Mouse (Mus musculus) neural tube, embryonic 11.5 days (tissue): ENCODE data around the gene Fam110c. TPM values are rescaled to one million over a fixed set of nuclear protein-coding genes. Genes with fewer than 3 reads are reported as not detected.

ENCODE experiments used
- ATAC-seq: fragments of 200-750 bp; cut with Nextera tagmentation; 2 replicates; pipeline ENCODE4 v1.8.0; 2017; ENCODE audit warnings: moderate number of reproducible peaks, mild to moderate bottlenecking, moderate TSS enrichment, moderate library complexity; ENCODE audit not compliant: insufficient read depth, low FRiP score, low TSS enrichment
- DNase-seq: peaks from one replicate; pipeline ENCODE4 v3.0.0-alpha.2; 2015; ENCODE audit warnings: low spot score
- H3K27ac ChIP-seq: fragments of 300-500 bp; sonication (generic); 2 replicates; pipeline ENCODE4 v1.5.1; 2014; ENCODE audit warnings: low read depth, mild to moderate bottlenecking, low read length
- H3K27me3 ChIP-seq: fragments of 300-500 bp; sonication (generic); 2 replicates; pipeline ENCODE4 v1.6.1; 2014; ENCODE audit warnings: mild to moderate bottlenecking, low read length, mixed read lengths; ENCODE audit not compliant: control insufficient read depth, insufficient read depth
- H3K36me3 ChIP-seq: fragments of 300-500 bp; sonication (generic); 2 replicates; pipeline ENCODE4 v1.6.1; 2014; ENCODE audit warnings: mild to moderate bottlenecking, low read length, moderate library complexity, mixed read lengths; ENCODE audit not compliant: control insufficient read depth, insufficient read depth
- H3K4me1 ChIP-seq: fragments of 300-500 bp; sonication (generic); 2 replicates; pipeline ENCODE4 v1.6.1; 2014; ENCODE audit warnings: low read length, mixed read lengths; ENCODE audit not compliant: control insufficient read depth, insufficient read depth
- H3K4me2 ChIP-seq: fragments of 300-500 bp; sonication (generic); 2 replicates; pipeline ENCODE4 v1.6.1; 2014; ENCODE audit warnings: low read depth, mild to moderate bottlenecking, moderate library complexity
- H3K4me3 ChIP-seq: fragments of 300-500 bp; sonication (generic); 2 replicates; pipeline ENCODE4 v1.5.1; 2014; ENCODE audit warnings: low read depth, low read length
- H3K9ac ChIP-seq: fragments of 300-500 bp; sonication (generic); 2 replicates; pipeline ENCODE4 v1.6.1; 2014; ENCODE audit warnings: mild to moderate bottlenecking, low read length
- H3K9me3 ChIP-seq: fragments of 300-500 bp; sonication (generic); 2 replicates; pipeline ENCODE4 v1.6.1; 2016; ENCODE audit warnings: low read length; ENCODE audit not compliant: control insufficient read depth
- WGBS: fragments of 180-500 bp; shearing (Covaris S2); extraction: QIAGEN DNeasy Blood & Tissue Kit; methylation state at CpG from one replicate; pipeline ENCODE4 v1.1.7; 2014; 5-methylcytosine and 5-hydroxymethylcytosine counted together
- polyA plus RNA-seq: library from polyadenylated mRNA; unstranded; fragments of >200 nt; fragmentation: Nextera tagmentation; extraction: Ambion mirVana; gene quantifications from 2 replicates; pipeline ENCODE4 v1.2.1, GENCODE M21; 2014

Gene Fam110c
- polyA plus RNA-seq, 1 experiment from 2014 or later = 0.15 TPM

DNA sequence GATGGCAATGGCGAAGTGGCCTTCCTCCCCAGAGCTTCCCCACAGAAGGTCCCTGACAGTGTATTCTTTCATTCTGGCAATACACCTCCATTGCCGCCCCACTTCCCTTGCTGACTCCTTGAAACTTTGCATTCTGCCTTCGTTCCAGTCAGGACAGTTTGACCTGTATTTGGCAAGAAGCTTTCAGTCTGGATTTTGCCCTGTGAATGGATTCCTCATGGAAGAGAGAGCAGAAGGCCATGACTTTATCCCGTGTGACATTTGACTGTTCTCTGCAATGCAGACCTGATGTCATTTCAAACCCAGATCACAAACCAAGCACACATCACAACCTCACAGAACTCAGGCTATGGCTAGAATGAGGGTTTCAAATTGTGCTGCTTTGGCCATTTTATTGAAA lies 55.9 kb downstream of the Fam110c start:
- no peak for DNase-seq
- H3K4me3 ChIP-seq = no peak overlapping the region
- no peaks in the 10 kb centered on the region for H3K36me3 ChIP-seq
- no peak overlapping the region for H3K27ac ChIP-seq
- ATAC-seq = no peak
- H3K9ac ChIP-seq = no peak overlapping the region
- H3K27me3 ChIP-seq = no peaks in the 10 kb centered on the region
- WGBS = 94% methylated on average over 4 of the region's 4 CpGs
- H3K9me3 ChIP-seq = no peaks in the 10 kb centered on the region
- H3K4me2 ChIP-seq = no peak overlapping the region
- no peaks in the 10 kb centered on the region for H3K4me1 ChIP-seq

Other genes starting within 250 kb of the Fam110c start
- gene Alkal2, start 189.5 kb upstream of the Fam110c start, polyA plus RNA-seq = not detected in 2 replicates
- gene Acp1, start 162.3 kb upstream of the Fam110c start, polyA plus RNA-seq = 189 and 194 TPM in 2 replicates
- 20.7 and 23.1 TPM in 2 replicates for gene Sh3yl1, start 162.2 kb upstream of the Fam110c start, polyA plus RNA-seq
- not detected in 2 replicates for gene Gm6993, start 166.9 kb downstream of the Fam110c start, polyA plus RNA-seq
- 30.3 and 32.4 TPM in 2 replicates for gene Lamb1, start 191.4 kb downstream of the Fam110c start, polyA plus RNA-seq